Mouse (Mus musculus): ENCODE measurements at regions not wholly inside any gene's neighbourhood (a gene's known extent, or its start where the extent isn't known, plus 50 kb on each side); places are given as distances from the start of the nearest gene placed in this dataset.

DNA sequence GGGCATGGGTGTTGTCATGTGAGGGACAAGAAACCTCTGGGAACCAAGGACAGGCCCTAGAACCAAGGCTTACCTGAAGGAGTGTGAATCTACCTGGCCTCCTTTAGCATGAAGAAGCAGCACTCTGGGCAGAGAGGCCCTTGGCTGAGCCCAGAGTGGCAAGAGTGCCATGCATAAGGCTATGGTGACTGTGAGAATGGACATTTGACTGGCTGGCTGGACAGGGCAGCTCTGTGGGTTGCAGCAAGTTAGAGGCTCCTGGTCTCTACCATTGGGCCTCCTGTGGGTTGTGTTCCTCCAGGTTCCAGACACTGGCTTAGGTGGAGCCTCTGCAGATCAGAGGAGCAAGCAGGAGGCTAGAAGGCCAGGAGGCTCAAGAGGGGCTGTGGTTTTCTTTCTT, 78.9 kb downstream of the 1700001O22Rik start:
- ATAC-seq (ENCODE audit: insufficient number of reproducible peaks, insufficient read depth, low FRiP score, low TSS enrichment): no peak
- Histone ChIP-seq H3K9me3 (no peaks in the 10 kb centered on the region), H3K4me3 (no peak overlapping the region), H3K4me1 (peaks cover 66% of the 10 kb centered on the region), H3K36me3 (no peaks in the 10 kb centered on the region), H3K27ac (peak overlapping the region; percentile 100), H3K27me3 (no peaks in the 10 kb centered on the region), H3K9ac (no peak overlapping the region), H3K4me2 (replicated peaks) (no peak overlapping the region)

DNA sequence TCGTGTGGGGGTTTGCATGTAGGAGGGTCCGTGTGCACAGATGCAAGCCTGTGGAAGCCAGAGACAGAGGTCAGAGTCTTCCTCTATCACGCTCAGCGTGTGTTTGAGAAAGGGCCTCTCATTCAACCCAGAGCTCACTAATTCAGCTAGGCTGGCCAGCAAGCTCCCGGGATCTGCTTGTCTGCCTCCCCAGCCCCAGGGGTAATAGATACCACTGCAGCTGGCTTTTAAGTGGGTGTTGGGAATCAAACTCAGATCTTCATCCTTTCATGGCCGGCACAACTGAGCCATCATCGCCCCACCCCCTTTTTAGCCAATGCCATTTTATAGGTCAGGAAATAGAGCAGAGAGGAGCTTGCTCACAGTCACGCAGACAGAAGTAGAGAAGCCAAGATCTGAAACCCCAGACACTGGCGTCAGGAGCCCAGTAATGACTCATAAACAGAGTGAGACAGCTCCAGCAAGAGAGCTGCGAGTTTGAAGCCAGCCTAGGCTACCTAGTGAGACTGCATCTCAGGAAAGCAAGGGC, 80.3 kb downstream of the 1700001O22Rik start:
- peaks cover 77% of the 10 kb centered on the region for H3K4me1 ChIP-seq
- 12% methylated on average over 10 of the region's 10 CpGs for WGBS
- no peak overlapping the region for H3K4me2 ChIP-seq (replicated peaks)
- peak overlapping the region; percentile 100 for H3K27ac ChIP-seq
- ATAC-seq (ENCODE audit: insufficient number of reproducible peaks, insufficient read depth, low FRiP score, low TSS enrichment): no peak
- H3K9ac ChIP-seq: 0 out of 2 replicates have a peak overlapping the region, but pooled peaks have one; percentile 1
- H3K9me3 ChIP-seq: no peaks in the 10 kb centered on the region
- H3K4me3 ChIP-seq: no peak overlapping the region
- no peaks in the 10 kb centered on the region for H3K36me3 ChIP-seq
- no peaks in the 10 kb centered on the region for H3K27me3 ChIP-seq

GRCm38 (mm10) chr2:30722263-30723050, 81.0 kb downstream of the 1700001O22Rik start:
- Histone ChIP-seq H3K4me2 (replicated peaks) (0 out of 2 replicates have a peak overlapping the region, but pooled peaks have one; percentile 10), H3K9ac (peak overlapping the region; percentile 20), H3K27ac (peak overlapping the region; percentile 100), H3K27me3 (no peaks in the 10 kb centered on the region), H3K4me1 (peaks cover 83% of the 10 kb centered on the region), H3K9me3 (no peaks in the 10 kb centered on the region), H3K4me3 (no peak overlapping the region), H3K36me3 (no peaks in the 10 kb centered on the region)
- no peak for ATAC-seq (ENCODE audit: insufficient number of reproducible peaks, insufficient read depth, low FRiP score, low TSS enrichment)
- WGBS: 17% methylated on average over 7 of the region's 7 CpGs

DNA sequence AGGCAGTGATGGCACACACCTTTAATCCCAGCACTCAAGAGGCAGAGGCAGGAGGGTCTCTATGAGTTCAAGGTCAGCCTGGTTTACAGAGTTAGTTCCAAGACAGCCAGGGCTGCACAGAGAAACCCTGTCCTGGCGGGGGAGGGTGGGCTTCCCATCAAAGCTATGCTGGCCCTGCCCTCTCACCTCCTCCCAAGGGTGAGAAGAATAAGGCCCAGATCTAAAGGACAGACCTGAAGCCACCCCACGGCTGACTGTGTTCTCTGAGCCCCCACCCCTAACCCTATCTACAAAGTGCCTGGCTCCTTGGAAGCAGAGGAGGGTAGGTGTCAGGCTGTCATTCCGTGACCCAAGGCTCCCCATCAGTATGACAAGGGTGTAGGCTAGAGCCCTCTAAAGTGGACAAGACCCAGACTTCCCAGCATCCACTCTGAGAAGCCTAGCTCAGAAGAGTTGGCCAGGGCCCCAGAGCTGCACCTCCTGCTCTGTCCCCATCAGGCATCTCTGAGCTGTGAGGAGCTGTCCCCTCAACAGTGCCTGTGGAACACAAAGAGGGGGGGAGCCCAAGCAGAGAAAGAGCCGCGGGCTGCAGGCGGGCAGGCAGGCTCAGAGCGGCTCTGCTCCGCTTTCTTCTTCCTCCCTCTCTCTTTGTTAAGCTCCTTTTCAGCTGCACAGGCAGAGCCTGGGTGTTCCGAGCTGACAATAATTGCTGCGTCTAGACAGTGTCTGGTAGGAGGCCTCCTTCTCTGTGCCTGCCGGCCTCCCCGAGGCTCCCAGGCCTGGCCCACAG, 81.8 kb downstream of the 1700001O22Rik start:
- H3K9ac ChIP-seq: peak overlapping the region; percentile 20
- 11% methylated on average over 12 of the region's 12 CpGs for WGBS
- H3K27me3 ChIP-seq: no peaks in the 10 kb centered on the region
- ATAC-seq (ENCODE audit: insufficient number of reproducible peaks, insufficient read depth, low FRiP score, low TSS enrichment): peak; percentile 67
- 0 out of 2 replicates have a peak overlapping the region, but pooled peaks have one; percentile 10 for H3K4me2 ChIP-seq (replicated peaks)
- H3K36me3 ChIP-seq: no peaks in the 10 kb centered on the region
- peaks cover 91% of the 10 kb centered on the region for H3K4me1 ChIP-seq
- H3K4me3 ChIP-seq: no peak overlapping the region
- H3K27ac ChIP-seq: peak overlapping the region; percentile 100
- H3K9me3 ChIP-seq: no peaks in the 10 kb centered on the region

DNA sequence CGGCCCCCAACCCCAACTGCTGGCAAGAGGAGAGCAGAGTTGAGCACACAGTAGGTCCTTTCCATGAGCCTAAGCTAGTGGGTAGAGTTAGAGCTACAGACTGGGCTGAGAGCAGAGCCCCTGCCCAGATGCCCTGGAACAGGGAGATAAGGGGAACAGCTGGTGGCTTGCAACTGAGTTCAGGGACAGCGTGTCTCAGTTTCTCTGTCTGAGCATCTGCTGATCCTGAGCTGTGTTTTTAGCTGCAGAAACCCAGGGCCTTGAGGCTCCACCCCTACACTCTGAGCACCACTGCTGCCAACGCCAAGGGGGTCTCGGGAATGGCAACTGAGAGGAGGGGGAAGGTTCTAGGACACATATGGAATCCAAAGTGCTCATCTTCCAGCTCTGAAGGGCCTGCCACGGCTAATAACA, 82.4 kb downstream of the 1700001O22Rik start:
- Histone ChIP-seq H3K4me3 (no peak overlapping the region), H3K9me3 (no peaks in the 10 kb centered on the region), H3K9ac (peak overlapping the region; percentile 66; the same call in 1 of the 2 replicates), H3K4me2 (replicated peaks) (0 out of 2 replicates have a peak overlapping the region, but pooled peaks have one; percentile 57), H3K27ac (peak overlapping the region; percentile 100), H3K27me3 (no peaks in the 10 kb centered on the region), H3K36me3 (no peaks in the 10 kb centered on the region), H3K4me1 (peaks cover 94% of the 10 kb centered on the region)
- ATAC-seq (ENCODE audit: insufficient number of reproducible peaks, insufficient read depth, low FRiP score, low TSS enrichment): no peak
- WGBS: 73% methylated on average over 5 of the region's 5 CpGs

DNA sequence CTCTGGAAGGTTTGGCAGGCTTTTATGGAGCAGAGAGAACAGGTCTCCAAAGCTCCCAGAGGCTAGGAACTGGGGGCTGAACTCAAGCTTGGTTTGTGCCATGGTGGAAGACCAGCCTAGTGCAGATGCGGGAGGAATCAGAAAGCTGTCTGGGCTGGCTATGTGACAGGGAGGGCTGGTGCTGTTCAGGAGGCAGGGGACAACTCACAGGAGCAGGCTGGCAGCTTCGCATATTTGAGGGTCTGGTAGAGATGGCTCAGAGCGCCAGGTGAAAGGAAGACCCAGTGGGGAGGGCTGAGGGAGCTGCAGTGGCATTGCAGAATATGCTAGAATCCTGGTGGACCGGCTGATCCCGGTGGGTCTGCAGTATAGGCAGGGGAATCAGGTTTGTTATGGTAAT, 83.2 kb downstream of the 1700001O22Rik start:
- no peaks in the 10 kb centered on the region for H3K27me3 ChIP-seq
- H3K9ac ChIP-seq: peak overlapping the region; percentile 66
- no peaks in the 10 kb centered on the region for H3K36me3 ChIP-seq
- peak overlapping the region; percentile 29; the same call in 1 of the 2 replicates for H3K4me3 ChIP-seq
- WGBS: 39% methylated on average over 5 of the region's 5 CpGs
- peaks cover 91% of the 10 kb centered on the region for H3K4me1 ChIP-seq
- H3K4me2 ChIP-seq (replicated peaks): peak overlapping the region; percentile 57
- H3K27ac ChIP-seq: peak overlapping the region; percentile 100
- no peak for ATAC-seq (ENCODE audit: insufficient number of reproducible peaks, insufficient read depth, low FRiP score, low TSS enrichment)
- no peaks in the 10 kb centered on the region for H3K9me3 ChIP-seq

DNA sequence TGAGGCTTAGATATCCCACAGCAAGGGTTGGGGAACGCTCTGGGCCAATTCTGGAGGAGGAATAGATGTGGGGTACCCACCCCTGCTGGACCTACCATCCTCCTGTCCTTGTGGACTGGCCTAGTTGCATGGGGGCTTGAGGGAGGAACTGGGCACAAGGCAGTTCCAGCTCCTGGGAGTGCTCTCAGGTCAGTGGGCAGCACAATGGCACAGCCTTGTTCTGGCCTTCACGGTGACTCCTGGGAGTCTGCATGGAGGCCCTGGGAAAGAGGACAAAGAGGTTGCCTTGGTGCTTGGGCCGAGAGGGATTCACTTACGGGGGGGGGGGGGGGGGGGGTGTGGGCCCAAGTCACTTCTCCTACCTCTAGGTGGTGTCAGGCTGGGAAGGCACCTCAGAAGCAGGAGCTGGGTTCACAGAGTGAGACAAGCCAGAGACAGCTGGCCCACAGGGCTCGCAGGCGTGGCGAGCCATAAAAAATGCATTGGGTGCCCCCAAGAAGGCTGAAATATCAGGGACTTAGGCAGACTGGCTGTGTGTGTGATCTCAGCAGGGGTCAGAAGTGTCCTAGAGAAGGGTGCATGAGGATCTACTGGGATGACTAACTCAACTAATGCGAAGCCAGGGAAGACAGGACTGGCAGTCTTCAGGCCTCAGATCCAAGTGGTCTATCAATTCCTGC, 83.7 kb downstream of the 1700001O22Rik start:
- Histone ChIP-seq H3K9ac (peak overlapping the region; percentile 66), H3K9me3 (no peaks in the 10 kb centered on the region), H3K36me3 (no peaks in the 10 kb centered on the region), H3K27me3 (no peaks in the 10 kb centered on the region), H3K4me1 (peaks cover 85% of the 10 kb centered on the region), H3K27ac (peak overlapping the region; percentile 100), H3K4me2 (replicated peaks) (peak overlapping the region; percentile 57), H3K4me3 (peak overlapping the region; percentile 29)
- no peak for ATAC-seq (ENCODE audit: insufficient number of reproducible peaks, insufficient read depth, low FRiP score, low TSS enrichment)
- WGBS: 25% methylated on average over 6 of the region's 8 CpGs

DNA sequence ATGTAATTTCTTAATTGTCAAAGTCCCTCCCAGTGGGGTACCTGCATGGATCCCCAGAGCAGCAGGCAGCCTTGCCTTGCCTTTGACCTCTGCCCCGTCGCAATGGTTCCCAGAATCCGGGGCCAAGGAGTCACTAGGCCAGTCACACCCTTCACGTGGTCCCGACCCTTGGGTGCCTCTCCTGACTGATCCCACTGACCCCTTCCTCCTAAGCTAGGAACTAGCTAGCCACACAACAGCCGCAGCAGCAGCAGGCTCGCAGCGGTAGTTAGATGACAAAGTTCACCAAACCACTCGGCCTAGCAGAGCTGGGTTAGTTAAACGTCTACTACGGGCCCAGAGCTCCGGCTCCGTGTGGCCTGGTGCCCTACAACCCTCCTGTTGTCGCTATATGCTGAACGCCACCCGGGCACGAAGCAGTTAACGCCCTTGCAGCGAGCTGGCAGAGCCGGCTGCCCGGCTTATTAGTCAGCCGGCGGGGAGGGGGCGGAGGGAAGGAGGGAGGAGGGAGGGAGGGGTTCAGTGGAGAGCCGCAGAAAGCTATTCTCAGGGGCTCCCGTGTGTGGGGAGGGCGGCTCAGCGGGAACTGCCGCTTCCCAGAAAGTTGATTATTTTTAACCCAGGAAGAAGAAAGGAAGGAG, 84.6 kb downstream of the 1700001O22Rik start:
- Histone ChIP-seq H3K36me3 (no peaks in the 10 kb centered on the region), H3K4me1 (peaks cover 80% of the 10 kb centered on the region), H3K4me2 (replicated peaks) (peak overlapping the region; percentile 57), H3K9ac (peak overlapping the region; percentile 66; the same call in 1 of the 2 replicates), H3K27ac (peak overlapping the region; percentile 100), H3K9me3 (no peaks in the 10 kb centered on the region), H3K4me3 (peak overlapping the region; percentile 29), H3K27me3 (no peaks in the 10 kb centered on the region)
- ATAC-seq (ENCODE audit: insufficient number of reproducible peaks, insufficient read depth, low FRiP score, low TSS enrichment): peak; percentile 44
- WGBS: under 1% methylated on average over 28 of the region's 29 CpGs

GRCm38 (mm10) chr2:30718329-30718675, 85.2 kb downstream of the 1700001O22Rik start:
- Histone ChIP-seq H3K36me3 (no peaks in the 10 kb centered on the region), H3K27me3 (no peaks in the 10 kb centered on the region), H3K4me3 (peak overlapping the region; percentile 29), H3K27ac (peak overlapping the region; percentile 100), H3K9me3 (no peaks in the 10 kb centered on the region), H3K9ac (peak overlapping the region; percentile 1; the same call in 1 of the 2 replicates), H3K4me2 (replicated peaks) (peak overlapping the region; percentile 57), H3K4me1 (peaks cover 80% of the 10 kb centered on the region)
- ATAC-seq (ENCODE audit: insufficient number of reproducible peaks, insufficient read depth, low FRiP score, low TSS enrichment): peak; percentile 37
- WGBS: 1% methylated on average over 12 of the region's 12 CpGs

- ATAC-seq (ENCODE audit: insufficient number of reproducible peaks, insufficient read depth, low FRiP score, low TSS enrichment): no peak
- no peaks in the 10 kb centered on the region for H3K27me3 ChIP-seq
- no peak overlapping the region for H3K4me3 ChIP-seq
- H3K9me3 ChIP-seq: no peaks in the 10 kb centered on the region
- WGBS: 7% methylated on average over 16 of the region's 16 CpGs
- H3K9ac ChIP-seq: peak overlapping the region; percentile 1
- peak overlapping the region; percentile 57 for H3K4me2 ChIP-seq (replicated peaks)
- H3K36me3 ChIP-seq: no peaks in the 10 kb centered on the region
- H3K4me1 ChIP-seq: peaks cover 80% of the 10 kb centered on the region
- H3K27ac ChIP-seq: peak overlapping the region; percentile 100
Observed at GRCm38 (mm10) chr2:30717566-30718328, 85.7 kb downstream of the 1700001O22Rik start.

All from embryonic facial prominence, embryonic 12.5 days (tissue).